Mouse (Mus musculus) liver, embryonic 11.5 days (tissue): Measurements from ENCODE around the gene Mafb. TPM values are rescaled to one million over a fixed set of nuclear protein-coding genes. Genes with fewer than 3 reads are reported as not detected.
A peak's percentile ranks its signal among the peaks of the same experiment; 100 is the strongest.

Experiments used
- ATAC-seq: fragments of 200-750 bp; cut with Nextera tagmentation; replicated peaks from 2 replicates; pipeline ENCODE4 v1.8.0; 2017; ENCODE audit warnings: moderate number of reproducible peaks, mild to moderate bottlenecking, moderate TSS enrichment, moderate library complexity; ENCODE audit not compliant: low FRiP score
- DNase-seq: peaks from one replicate; pipeline ENCODE4 v3.0.0-alpha.2; 2017; ENCODE audit warnings: low spot score
- H3K27ac ChIP-seq: fragments of 300-500 bp; sonication (generic); 2 replicates; pipeline ENCODE4 v1.5.1; 2014; ENCODE audit warnings: mild to moderate bottlenecking, low read depth, low read length, control low read depth
- H3K27me3 ChIP-seq: fragments of 300-500 bp; sonication (generic); replicated peaks from 2 replicates; pipeline ENCODE4 v1.6.1; 2014; ENCODE audit warnings: low read length, mixed read lengths; ENCODE audit not compliant: control insufficient read depth, insufficient read depth
- H3K36me3 ChIP-seq: fragments of 300-500 bp; sonication (generic); 2 replicates; pipeline ENCODE4 v1.6.1; 2014; ENCODE audit warnings: mild to moderate bottlenecking, low read length, moderate library complexity, mixed read lengths; ENCODE audit not compliant: control insufficient read depth, insufficient read depth
- H3K4me1 ChIP-seq: fragments of 300-500 bp; sonication (generic); replicated peaks from 2 replicates; pipeline ENCODE4 v1.6.1; 2014; ENCODE audit warnings: low read length, mixed read lengths; ENCODE audit not compliant: control insufficient read depth, insufficient read depth
- H3K4me2 ChIP-seq: fragments of 300-500 bp; sonication (generic); 2 replicates; pipeline ENCODE4 v1.6.1; 2014; ENCODE audit warnings: mild to moderate bottlenecking, control low read depth, moderate library complexity
- H3K4me3 ChIP-seq: fragments of 300-500 bp; sonication (generic); 2 replicates; pipeline ENCODE4 v1.5.1; 2014; ENCODE audit warnings: low read depth, low read length, control low read depth
- H3K9ac ChIP-seq: fragments of 300-500 bp; sonication (generic); 2 replicates; pipeline ENCODE4 v1.6.1; 2014; ENCODE audit warnings: low read depth, low read length, control low read depth
- H3K9me3 ChIP-seq: fragments of 300-500 bp; sonication (generic); 2 replicates; pipeline ENCODE4 v1.6.1; 2016; ENCODE audit warnings: low read length, inconsistent platforms, mixed read lengths; ENCODE audit not compliant: control insufficient read depth
- WGBS: fragments of 180-500 bp; shearing (Covaris S2); extraction: QIAGEN DNeasy Blood & Tissue Kit; methylation state at CpG from one replicate; pipeline ENCODE4 v1.1.7; 2014; 5-methylcytosine and 5-hydroxymethylcytosine counted together
- polyA plus RNA-seq: library from polyadenylated mRNA; unstranded; fragments of >200 nt; fragmentation: Nextera tagmentation; extraction: Ambion mirVana; gene quantifications from 2 replicates; pipeline ENCODE4 v1.2.1, GENCODE M21; 2014

Mafb gene
- polyA plus RNA-seq, 1 experiment from 2014 or later = 4.5 TPM

DNA sequence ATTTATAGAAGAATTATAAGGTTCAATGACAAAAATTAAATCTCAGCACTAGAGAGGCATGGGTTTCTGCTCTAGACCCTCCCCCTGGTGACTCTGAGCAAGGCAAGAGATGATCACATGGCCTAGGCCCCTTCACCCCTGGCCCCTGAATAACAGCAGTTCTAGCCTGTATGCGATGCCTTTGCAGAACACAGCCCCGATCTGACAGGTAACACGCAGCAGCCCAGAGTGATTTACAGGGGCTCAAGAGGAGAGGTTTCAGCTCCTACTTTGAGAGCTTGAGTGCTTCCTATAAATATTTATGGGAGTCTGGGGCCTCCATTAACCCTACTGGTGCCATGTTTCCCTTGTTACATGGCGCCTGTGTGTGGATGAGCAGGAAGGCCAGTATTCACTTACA, 9.4 kb downstream of the Mafb start:
- no peak overlapping the region for H3K27ac ChIP-seq
- H3K4me2 ChIP-seq = no peak overlapping the region
- 61% methylated on average over 4 of the region's 4 CpGs for WGBS
- no peaks in the 10 kb centered on the region for H3K9me3 ChIP-seq
- H3K4me1 ChIP-seq = no peaks in the 10 kb centered on the region
- no peak overlapping the region for H3K4me3 ChIP-seq
- DNase-seq = no peak
- H3K9ac ChIP-seq = no peak overlapping the region
- H3K36me3 ChIP-seq = no peaks in the 10 kb centered on the region
- ATAC-seq = no peak
- H3K27me3 ChIP-seq = peaks cover 54% of the 10 kb centered on the region

DNA sequence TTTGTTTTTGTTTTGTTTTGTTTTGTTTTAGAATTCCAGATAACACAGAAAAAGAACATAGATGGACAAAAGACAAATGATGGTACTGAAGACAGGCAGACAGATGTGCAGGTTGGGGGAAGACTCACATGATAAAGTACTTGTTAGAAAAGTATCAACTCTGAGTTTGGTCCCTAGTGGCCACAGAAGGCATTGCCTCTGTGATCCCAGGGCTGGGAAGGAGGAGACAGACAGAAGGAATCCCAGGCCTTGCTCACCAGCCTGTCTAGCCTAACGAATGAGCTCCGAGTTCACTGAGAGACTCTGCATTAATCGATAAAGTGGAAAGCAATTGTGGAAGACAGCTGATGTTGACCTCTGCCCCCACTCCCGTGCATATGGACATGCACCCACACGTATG, 10.7 kb downstream of the Mafb start:
- Histone ChIP-seq H3K9ac (no peak overlapping the region), H3K4me3 (no peak overlapping the region), H3K27ac (no peak overlapping the region), H3K4me1 (no peaks in the 10 kb centered on the region), H3K27me3 (peaks cover 41% of the 10 kb centered on the region), H3K9me3 (no peaks in the 10 kb centered on the region), H3K4me2 (no peak overlapping the region), H3K36me3 (no peaks in the 10 kb centered on the region)
- WGBS = 56% methylated on average over 5 of the region's 5 CpGs
- no peak for ATAC-seq
- DNase-seq = no peak

DNA sequence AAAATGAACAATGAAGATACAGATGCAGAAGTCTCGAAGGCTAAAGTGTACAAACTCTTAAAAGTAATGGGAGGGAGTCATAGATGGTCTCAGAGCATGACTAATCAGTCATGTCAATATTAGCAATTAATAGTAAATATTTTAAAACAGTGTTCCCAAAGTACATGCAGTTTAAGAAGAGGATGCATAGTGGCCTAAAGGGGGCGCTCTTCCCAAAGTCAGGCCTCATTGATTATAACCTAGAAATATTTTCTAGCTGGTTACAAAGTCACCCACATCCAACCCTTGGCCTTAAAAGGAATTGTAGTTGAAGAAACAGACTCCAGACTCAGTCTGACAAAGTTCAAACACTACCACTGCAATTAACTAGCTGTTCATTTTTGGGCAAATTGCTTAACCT, 12.5 kb downstream of the Mafb start:
- H3K4me3 ChIP-seq = no peak overlapping the region
- H3K9ac ChIP-seq = no peak overlapping the region
- H3K27ac ChIP-seq = no peak overlapping the region
- H3K36me3 ChIP-seq = no peaks in the 10 kb centered on the region
- no peak overlapping the region for H3K4me2 ChIP-seq
- ATAC-seq (no peak), DNase-seq (no peak)
- WGBS = 42% methylated on average over 2 of the region's 2 CpGs
- no peaks in the 10 kb centered on the region for H3K9me3 ChIP-seq
- no peaks in the 10 kb centered on the region for H3K4me1 ChIP-seq
- peaks cover 23% of the 10 kb centered on the region for H3K27me3 ChIP-seq

DNA sequence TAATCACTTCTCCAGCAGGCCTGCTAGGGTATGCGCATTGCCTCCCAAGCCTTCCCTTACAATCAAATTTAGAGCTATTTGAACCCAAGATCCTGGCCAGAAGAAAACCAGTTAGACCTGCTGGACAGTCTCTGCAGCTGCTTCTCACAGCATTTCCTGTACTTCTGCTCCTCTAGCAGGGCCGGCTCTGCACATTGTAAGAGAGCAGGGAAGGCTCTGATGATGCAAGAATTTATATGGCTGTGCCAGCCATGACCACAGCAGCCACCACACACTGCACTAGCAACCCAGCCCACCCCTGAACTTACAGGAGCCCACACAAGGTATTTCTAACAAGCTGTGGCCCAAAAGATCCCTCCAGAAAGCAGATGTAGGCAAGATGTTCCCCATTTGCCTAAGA, 13.3 kb downstream of the Mafb start:
- WGBS = 58% methylated on average over 2 of the region's 2 CpGs
- Histone ChIP-seq H3K4me1 (no peaks in the 10 kb centered on the region), H3K4me2 (no peak overlapping the region), H3K4me3 (no peak overlapping the region), H3K27me3 (peaks cover 15% of the 10 kb centered on the region), H3K9ac (no peak overlapping the region), H3K9me3 (no peaks in the 10 kb centered on the region), H3K36me3 (no peaks in the 10 kb centered on the region), H3K27ac (no peak overlapping the region)
- ATAC-seq (no peak), DNase-seq (no peak)

DNA sequence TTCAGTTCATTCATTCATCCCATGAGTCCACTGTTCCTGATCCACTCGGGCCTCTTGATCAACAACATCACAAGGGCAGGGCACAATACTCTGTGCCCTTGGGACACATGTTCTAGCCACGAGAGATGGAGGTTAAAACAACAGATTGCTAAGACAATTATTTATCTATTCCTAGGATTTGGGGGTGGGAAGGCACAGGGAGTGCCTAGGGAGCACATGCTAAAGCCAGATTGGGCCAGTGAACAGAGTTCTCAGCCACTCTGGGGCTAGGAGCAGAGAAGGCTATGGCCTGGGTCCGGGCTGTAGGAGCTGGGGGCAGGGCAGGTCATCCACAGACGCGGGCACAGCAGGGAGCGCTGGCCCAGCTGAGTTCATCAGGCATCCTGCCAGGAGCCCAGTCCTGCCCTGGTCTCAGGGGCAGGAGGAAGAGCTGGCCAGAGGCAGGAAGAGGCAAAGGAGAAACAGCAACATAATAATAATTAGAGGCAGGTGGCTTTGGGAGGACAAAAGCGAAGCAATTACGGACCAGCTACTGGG, 15.8 kb downstream of the Mafb start:
- Histone ChIP-seq H3K27me3 (no peaks in the 10 kb centered on the region), H3K4me3 (no peak overlapping the region), H3K9me3 (no peaks in the 10 kb centered on the region), H3K9ac (no peak overlapping the region), H3K36me3 (no peaks in the 10 kb centered on the region), H3K4me2 (no peak overlapping the region), H3K4me1 (no peaks in the 10 kb centered on the region), H3K27ac (no peak overlapping the region)
- 45% methylated on average over 8 of the region's 8 CpGs for WGBS
- DNase-seq (no peak), ATAC-seq (no peak)

DNA sequence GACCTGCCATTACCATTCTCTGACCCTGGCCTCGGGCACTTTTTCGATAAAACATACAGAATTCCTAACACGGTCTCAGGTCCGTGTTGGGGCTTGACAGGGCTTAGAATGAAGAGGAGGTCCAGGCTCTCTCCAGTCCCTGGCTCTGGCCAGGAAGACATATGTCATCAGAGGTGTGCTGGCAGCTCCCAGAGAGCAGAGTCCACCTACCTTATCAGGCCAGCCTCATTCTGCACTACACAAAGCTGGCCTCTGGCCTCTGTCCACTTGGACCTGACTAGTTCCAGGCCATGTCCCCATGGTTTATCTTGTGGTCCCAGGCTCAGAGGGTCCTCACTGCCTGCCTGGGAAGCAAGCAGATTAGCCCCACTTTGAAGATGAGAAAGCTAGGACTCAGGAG, 17.3 kb downstream of the Mafb start:
- Histone ChIP-seq H3K4me2 (no peak overlapping the region), H3K4me1 (no peaks in the 10 kb centered on the region), H3K9ac (no peak overlapping the region), H3K4me3 (no peak overlapping the region), H3K27me3 (no peaks in the 10 kb centered on the region), H3K36me3 (no peaks in the 10 kb centered on the region), H3K9me3 (no peaks in the 10 kb centered on the region), H3K27ac (peak overlapping the region; percentile 71; the same call in 1 of the 2 replicates)
- ATAC-seq (peak; percentile 82), DNase-seq (no peak)
- WGBS = 58% methylated on average over 4 of the region's 4 CpGs

DNA sequence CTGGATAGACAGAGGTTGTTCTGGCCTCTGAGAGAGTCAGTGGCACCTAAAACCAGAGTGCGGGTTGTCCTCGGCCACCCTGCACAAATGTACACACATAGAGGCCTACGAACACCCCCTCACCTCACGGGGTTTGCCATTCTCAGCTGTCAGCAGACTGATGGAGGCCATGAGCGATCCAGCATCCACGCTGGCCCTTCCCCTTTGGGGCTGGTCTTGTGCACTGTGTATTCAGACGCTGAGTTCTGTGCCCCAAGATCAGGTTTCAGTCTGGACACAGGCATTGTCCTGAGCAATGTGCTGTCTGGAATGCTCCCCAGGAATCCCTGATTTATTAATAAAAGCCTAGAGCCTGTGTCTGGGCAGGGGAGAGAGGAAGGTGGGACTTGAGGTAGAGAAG, 18.1 kb downstream of the Mafb start:
- H3K9ac ChIP-seq = no peak overlapping the region
- 45% methylated on average over 7 of the region's 7 CpGs for WGBS
- no peak overlapping the region for H3K4me3 ChIP-seq
- ATAC-seq = 0 out of 2 replicates have a peak, but pooled peaks have one; percentile 3
- H3K4me1 ChIP-seq = no peaks in the 10 kb centered on the region
- no peaks in the 10 kb centered on the region for H3K27me3 ChIP-seq
- no peaks in the 10 kb centered on the region for H3K9me3 ChIP-seq
- peak overlapping the region; percentile 71 for H3K27ac ChIP-seq
- no peaks in the 10 kb centered on the region for H3K36me3 ChIP-seq
- no peak for DNase-seq
- H3K4me2 ChIP-seq = peak overlapping the region; percentile 20; the same call in 1 of the 2 replicates

DNA sequence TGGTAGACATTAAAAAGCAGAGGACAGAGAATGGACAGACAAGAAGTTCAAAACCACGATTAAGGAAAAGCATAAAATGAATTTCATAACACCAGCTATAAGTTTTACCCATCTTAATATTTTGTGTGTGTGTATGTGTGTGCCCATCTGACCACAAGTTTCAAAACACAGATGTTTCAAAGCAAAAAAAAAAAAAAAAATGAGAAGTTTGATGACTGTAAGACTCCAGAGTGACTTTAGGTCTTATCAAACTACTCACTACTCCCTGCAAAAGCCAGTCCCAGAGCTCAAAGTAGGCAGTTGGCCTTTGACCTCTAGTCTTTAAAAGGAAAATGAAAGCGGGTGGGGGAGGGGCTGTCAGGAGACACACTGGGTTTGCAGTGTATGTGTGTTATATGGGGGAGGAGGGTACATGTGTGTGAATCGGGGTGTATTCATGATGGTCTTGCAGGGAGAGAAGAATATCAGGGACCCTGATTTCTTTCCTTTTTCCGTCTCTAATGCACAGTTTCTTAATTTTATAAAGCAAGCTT, 18.7 kb downstream of the Mafb start:
- H3K36me3 ChIP-seq = no peaks in the 10 kb centered on the region
- no peaks in the 10 kb centered on the region for H3K4me1 ChIP-seq
- H3K27ac ChIP-seq = no peak overlapping the region
- no peak overlapping the region for H3K9ac ChIP-seq
- DNase-seq = no peak
- no peak overlapping the region for H3K4me2 ChIP-seq
- no peaks in the 10 kb centered on the region for H3K27me3 ChIP-seq
- WGBS = 57% methylated on average over 4 of the region's 4 CpGs
- peak; percentile 43; the same call in 1 of the 2 replicates for ATAC-seq
- no peaks in the 10 kb centered on the region for H3K9me3 ChIP-seq
- H3K4me3 ChIP-seq = no peak overlapping the region

DNA sequence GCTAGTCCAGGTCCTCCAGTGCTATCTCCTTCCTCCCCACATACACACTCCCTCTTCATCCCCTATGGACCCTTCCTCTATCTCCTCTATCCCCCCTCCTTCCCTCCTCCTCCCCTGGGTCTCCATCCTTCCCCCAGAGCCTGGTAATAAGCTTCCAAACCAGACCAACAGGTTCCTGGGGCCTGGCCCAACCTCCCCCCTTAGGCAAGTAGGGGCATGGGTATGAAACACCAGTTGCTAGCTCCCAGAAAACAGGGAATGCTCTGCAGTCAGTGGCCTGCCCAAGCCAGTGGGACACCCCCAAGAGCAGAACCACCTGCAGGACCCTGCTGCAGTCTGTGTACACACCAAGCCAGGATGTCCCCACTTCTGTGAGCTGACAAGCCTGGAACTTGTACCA, 21.2 kb downstream of the Mafb start:
- H3K27ac ChIP-seq = no peak overlapping the region
- H3K4me3 ChIP-seq = no peak overlapping the region
- DNase-seq (no peak), ATAC-seq (no peak)
- no peaks in the 10 kb centered on the region for H3K36me3 ChIP-seq
- no peak overlapping the region for H3K4me2 ChIP-seq
- no peaks in the 10 kb centered on the region for H3K4me1 ChIP-seq
- H3K9ac ChIP-seq = no peak overlapping the region
- H3K9me3 ChIP-seq = no peaks in the 10 kb centered on the region
- H3K27me3 ChIP-seq = no peaks in the 10 kb centered on the region
